Comparison of ENCODE assay signal across 8 mouse cellular contexts in the genomic region with DNA sequence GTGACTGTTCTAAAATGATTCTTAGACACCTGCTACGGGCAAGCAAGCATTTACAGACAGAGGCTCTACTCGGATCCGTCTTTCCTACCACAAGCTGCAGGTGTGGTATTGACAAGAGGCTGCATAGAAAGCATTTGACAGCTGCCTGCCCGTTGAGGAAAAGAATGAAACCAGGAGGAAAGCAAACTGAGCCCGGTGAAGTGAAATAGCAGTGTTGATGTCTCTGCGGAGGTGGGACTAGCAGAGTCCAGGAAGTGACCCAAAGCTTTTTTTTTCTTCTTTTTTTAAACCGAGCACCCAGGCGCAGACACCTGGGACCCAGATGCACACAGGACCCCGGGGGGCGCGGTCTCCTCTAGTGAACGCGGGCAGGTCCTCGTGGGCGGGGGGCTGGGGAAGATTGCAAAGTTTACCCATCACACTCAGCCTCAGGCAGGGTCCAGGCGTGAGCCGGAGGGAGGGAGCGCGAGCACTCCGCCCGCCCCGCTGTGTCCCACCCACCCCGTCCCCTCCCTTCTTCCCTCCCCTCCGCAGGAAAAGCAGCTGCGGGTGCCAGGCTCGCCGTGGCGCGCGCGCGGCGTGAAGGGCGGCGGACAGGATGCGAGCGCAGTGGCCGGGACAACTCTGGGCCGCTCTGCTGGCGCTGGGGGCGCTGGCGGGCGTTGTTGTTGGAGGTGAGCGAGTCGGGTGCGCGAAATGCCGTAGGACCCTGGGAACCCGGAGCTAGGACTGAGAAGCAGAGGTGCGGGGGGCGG. TPM values are rescaled to one million over a fixed set of nuclear protein-coding genes. Genes with fewer than 3 reads are reported as not detected.
DNase-seq lines count a peak whose midpoint lies in the region; ATAC-seq and TF ChIP-seq lines count a peak whose summit lies in the region.

Itgb3 (plus strand) TSS at position 510 of the 755 bp plus-strand sequence.

- peak within 1 kb of the TSS; percentile 77 for H3K9ac ChIP-seq in heart, embryonic 14.5 days (ENCODE audit: low read length)
- peak within 1 kb of the TSS; percentile 57 for H3K9ac ChIP-seq in kidney, postnatal 0 days (ENCODE audit: low read depth, low read length)
- H3K9ac ChIP-seq in liver, postnatal 0 days (replicated peaks) = peak within 1 kb of the TSS; percentile 65
- peak within 1 kb of the TSS; percentile 48 for H3K9ac ChIP-seq in neural tube, embryonic 12.5 days

- TF ChIP-seq EP300 in liver, postnatal 0 days (IDR thresholded peaks at IDR 0.05; ENCODE audit: low read depth) = no peak

- H3K36me3 ChIP-seq in heart, embryonic 14.5 days (ENCODE audit: control insufficient read depth, insufficient read depth, low read length) = no peaks in the 10 kb centered on the region
- H3K36me3 ChIP-seq in kidney, postnatal 0 days (ENCODE audit: insufficient read depth, low read length) = no peaks in the 10 kb centered on the region
- H3K36me3 ChIP-seq in liver, postnatal 0 days (replicated peaks; ENCODE audit: insufficient read depth, low read length) = no peaks in the 10 kb centered on the region
- no peaks in the 10 kb centered on the region for H3K36me3 ChIP-seq in neural tube, embryonic 12.5 days

- peak; percentile 52 for TF ChIP-seq POLR2A in embryonic fibroblast, embryonic 13.5 days (IDR thresholded peaks at IDR 0.05; ENCODE audit: low read depth, low read length)

- 2% methylated on average over 44 of the region's 51 CpGs for WGBS in heart, embryonic 14.5 days
- WGBS in kidney, postnatal 0 days = 1% methylated on average over 38 of the region's 51 CpGs
- under 1% methylated on average over 39 of the region's 51 CpGs for WGBS in liver, postnatal 0 days (ENCODE audit: insufficient replicate concordance)
- WGBS in neural tube, embryonic 12.5 days = 2% methylated on average over 51 of the region's 51 CpGs

- peak within 1 kb of the TSS; percentile 76 for H3K4me3 ChIP-seq in embryonic fibroblast, embryonic 13.5 days (ENCODE audit: insufficient read depth, low read length)
- H3K4me3 ChIP-seq in heart, embryonic 14.5 days (ENCODE audit: control insufficient read depth in 1 of 2, insufficient read depth in 1 of 2, low read depth in 1 of 2, low read length in 2 of 2) = peak within 1 kb of the TSS; percentile 54 to 61
- H3K4me3 ChIP-seq in kidney, postnatal 0 days (replicated peaks; ENCODE audit: low read depth, low read length) = peak within 1 kb of the TSS; percentile 51
- peak within 1 kb of the TSS; percentile 51 for H3K4me3 ChIP-seq in liver, postnatal 0 days (ENCODE audit: low read depth, low read length)
- peak within 1 kb of the TSS; percentile 47 for H3K4me3 ChIP-seq in neural tube, embryonic 12.5 days

- DNase-seq in CD4-positive helper T cell, adult 2 months (ENCODE audit: low read depth, low spot score) = peak; percentile 83
- DNase-seq in adrenal gland, postnatal 4 days (ENCODE audit: low spot score in 2 of 2) = peak; percentile 36 to 65
- peak; percentile 75 for DNase-seq in kidney, postnatal 0 days (ENCODE audit: low spot score)
- DNase-seq in liver, postnatal 0 days = peak; percentile 82
- DNase-seq in testis, postnatal 10 days (ENCODE audit: low spot score) = peak; percentile 86

- no peaks in the 10 kb centered on the region for H3K27me3 ChIP-seq in heart, embryonic 14.5 days (ENCODE audit: control insufficient read depth, insufficient read depth, low read length)
- H3K27me3 ChIP-seq in kidney, postnatal 0 days (ENCODE audit: insufficient read depth, low read length) = 0 out of 2 replicates have a peak, but pooled peaks cover 3% of the 10 kb centered on the region
- peaks cover 12% of the 10 kb centered on the region; the same call in 1 of the 2 replicates for H3K27me3 ChIP-seq in liver, postnatal 0 days (ENCODE audit: insufficient read depth, low read length)
- H3K27me3 ChIP-seq in neural tube, embryonic 12.5 days (replicated peaks) = peaks cover 18% of the 10 kb centered on the region

- H3K27ac ChIP-seq in embryonic fibroblast, embryonic 13.5 days (ENCODE audit: insufficient read depth, low read length) = peak within 1 kb of the TSS; percentile 17; the same call in 1 of the 2 replicates
- peak within 1 kb of the TSS in 1 of 2 experiments; percentile 8; a peak in 1 of 4 replicates for H3K27ac ChIP-seq in heart, embryonic 14.5 days (replicated peaks in 1 of 2; ENCODE audit: control insufficient read depth in 1 of 2, insufficient read depth in 1 of 2, low read depth in 2 of 2, low read length in 2 of 2)
- H3K27ac ChIP-seq in kidney, postnatal 0 days = no peak within 1 kb of the TSS
- H3K27ac ChIP-seq in liver, postnatal 0 days (ENCODE audit: low read depth) = peak within 1 kb of the TSS; percentile 56
- H3K27ac ChIP-seq in neural tube, embryonic 12.5 days = no peak within 1 kb of the TSS

- TF ChIP-seq CTCF in embryonic fibroblast, embryonic 13.5 days (IDR thresholded peaks at IDR 0.05; ENCODE audit: borderline replicate concordance, insufficient read depth, low read length) = 0 out of 2 replicates have a peak, but pooled peaks have one; percentile 15
- TF ChIP-seq CTCF in kidney, postnatal 0 days (IDR thresholded peaks at IDR 0.05; ENCODE audit: low read depth) = peak; percentile 53
- peak; percentile 57 for TF ChIP-seq CTCF in liver, postnatal 0 days (IDR thresholded peaks at IDR 0.05; ENCODE audit: low read depth)

- peak within 1 kb of the TSS; percentile 96 for H3K4me2 ChIP-seq in heart, embryonic 14.5 days (ENCODE audit: low read length)
- peak within 1 kb of the TSS; percentile 98 for H3K4me2 ChIP-seq in kidney, postnatal 0 days (ENCODE audit: low read length)
- peak within 1 kb of the TSS; percentile 77 for H3K4me2 ChIP-seq in liver, postnatal 0 days (ENCODE audit: low read depth, low read length)
- H3K4me2 ChIP-seq in neural tube, embryonic 12.5 days (replicated peaks) = peak within 1 kb of the TSS; percentile 96

- peaks cover 11% of the 10 kb centered on the region for H3K4me1 ChIP-seq in embryonic fibroblast, embryonic 13.5 days (ENCODE audit: control insufficient read depth, insufficient read depth, low read length)
- peaks cover 5 to 7% of the 10 kb centered on the region in 2 experiments; a peak in 3 of 4 replicates for H3K4me1 ChIP-seq in heart, embryonic 14.5 days (ENCODE audit: control insufficient read depth in 2 of 2, insufficient read depth in 2 of 2, low read length in 2 of 2)
- H3K4me1 ChIP-seq in kidney, postnatal 0 days (replicated peaks; ENCODE audit: insufficient read depth, low read length) = no peaks in the 10 kb centered on the region
- peaks cover 23% of the 10 kb centered on the region for H3K4me1 ChIP-seq in liver, postnatal 0 days (ENCODE audit: insufficient read depth)
- peaks cover 10% of the 10 kb centered on the region; the same call in 1 of the 2 replicates for H3K4me1 ChIP-seq in neural tube, embryonic 12.5 days

- ATAC-seq in heart, embryonic 14.5 days (ENCODE audit: insufficient number of reproducible peaks, insufficient read depth, low FRiP score, low read depth) = peak; percentile 66
- peak; percentile 48 for ATAC-seq in kidney, postnatal 0 days (replicated peaks; ENCODE audit: low FRiP score, low read depth)
- ATAC-seq in liver, postnatal 0 days = peak; percentile 68
- ATAC-seq in neural tube, embryonic 12.5 days (ENCODE audit: low FRiP score, low read depth) = peak; percentile 86

- no peaks in the 10 kb centered on the region for H3K9me3 ChIP-seq in heart, embryonic 14.5 days (ENCODE audit: control insufficient read depth, low read length)
- no peaks in the 10 kb centered on the region for H3K9me3 ChIP-seq in kidney, postnatal 0 days (replicated peaks; ENCODE audit: low read length)
- H3K9me3 ChIP-seq in liver, postnatal 0 days (ENCODE audit: low read length) = no peaks in the 10 kb centered on the region
- H3K9me3 ChIP-seq in neural tube, embryonic 12.5 days = no peaks in the 10 kb centered on the region

RNA-seq across cellular contexts. Expression of gene Itgb3, which starts in this region (rescaled TPM):
- total RNA-seq in adrenal gland, postnatal 4 days (2021) = 10 to 100 TPM; 12.9 to 16.6 TPM
- polyA plus RNA-seq in embryonic fibroblast, embryonic 13.5 days (2011; ENCODE audit: insufficient read length, low read depth, missing spikeins) = 19.2 and 28.9 TPM in 2 replicates
- 1.7 and 1.8 TPM in 2 replicates for polyA plus RNA-seq in heart, embryonic 14.5 days (2014; fragmentation: Nextera tagmentation; extraction: Ambion mirVana)
- polyA plus RNA-seq in kidney, postnatal 0 days (2015; fragmentation: Nextera tagmentation; extraction: Ambion mirVana) = 0.95 and 1.2 TPM in 2 replicates
- 13.6 and 16.0 TPM in 2 replicates for polyA plus RNA-seq in liver, postnatal 0 days (2015; fragmentation: Nextera tagmentation; extraction: Ambion mirVana)
- 3.1 and 3.7 TPM in 2 replicates for polyA plus RNA-seq in neural tube, embryonic 12.5 days (2016; fragmentation: Nextera tagmentation; extraction: Ambion mirVana)

Comparison
In these comparisons a context has a peak if more than half of its experiments do, and no peak if none do; other contexts are left out.
1. H3K27ac ChIP-seq: peak in embryonic fibroblast, embryonic 13.5 days (single experiment) and liver, postnatal 0 days (single experiment); none in kidney, postnatal 0 days (single experiment) and neural tube, embryonic 12.5 days (single experiment).
2. Peak in every context shown above with its lines, with median percentiles within 50 percentile points of each other: DNase-seq, H3K4me3 ChIP-seq, CTCF ChIP-seq, ATAC-seq, H3K4me2 ChIP-seq and H3K9ac ChIP-seq.